Mouse (Mus musculus): ENCODE results near the gene Cldn24. TPM values are rescaled to one million over a fixed set of nuclear protein-coding genes. Genes with fewer than 3 reads are reported as not detected.
A peak's percentile ranks its signal among the peaks of the same experiment; 100 is the strongest.

Cldn24 gene
- not detected in 2 replicates for polyA plus RNA-seq (2015; fragmentation: Nextera tagmentation; extraction: Ambion mirVana)

DNA sequence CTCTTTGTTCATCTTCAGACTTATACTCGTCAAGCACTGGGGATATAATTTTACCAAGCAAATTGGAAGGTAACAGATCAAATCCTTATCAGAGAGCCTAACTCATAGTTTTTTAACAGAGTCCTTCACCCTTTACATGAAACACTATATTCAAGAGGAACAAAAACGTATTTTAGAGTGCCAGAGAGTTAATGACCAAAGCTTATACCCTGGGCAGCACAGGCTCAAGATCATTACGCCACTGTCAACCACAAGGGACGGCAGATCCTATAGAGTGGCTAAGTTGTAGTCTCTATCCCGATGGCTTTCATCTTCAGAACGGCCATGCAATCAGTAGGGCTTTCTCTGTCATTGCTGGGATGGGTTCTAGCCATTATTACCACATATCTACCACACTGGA lies at the start of gene Cldn24:
Gene Cldn24 (plus strand): TSS at position 301 of the 400 bp plus-strand sequence.
- Histone ChIP-seq H3K4me2 (no peak within 1 kb of the TSS), H3K36me3 (no peaks in the 10 kb centered on the region), H3K27ac (no peak within 1 kb of the TSS), H3K9me3 (no peaks in the 10 kb centered on the region), H3K9ac (no peak within 1 kb of the TSS), H3K4me1 (peaks cover 3% of the 10 kb centered on the region), H3K27me3 (no peaks in the 10 kb centered on the region), H3K4me3 (no peak within 1 kb of the TSS)
- ATAC-seq (ENCODE audit: insufficient number of reproducible peaks, low FRiP score, low TSS enrichment, low read depth): no peak
- 80% methylated on average over 6 of the region's 6 CpGs for WGBS

DNA sequence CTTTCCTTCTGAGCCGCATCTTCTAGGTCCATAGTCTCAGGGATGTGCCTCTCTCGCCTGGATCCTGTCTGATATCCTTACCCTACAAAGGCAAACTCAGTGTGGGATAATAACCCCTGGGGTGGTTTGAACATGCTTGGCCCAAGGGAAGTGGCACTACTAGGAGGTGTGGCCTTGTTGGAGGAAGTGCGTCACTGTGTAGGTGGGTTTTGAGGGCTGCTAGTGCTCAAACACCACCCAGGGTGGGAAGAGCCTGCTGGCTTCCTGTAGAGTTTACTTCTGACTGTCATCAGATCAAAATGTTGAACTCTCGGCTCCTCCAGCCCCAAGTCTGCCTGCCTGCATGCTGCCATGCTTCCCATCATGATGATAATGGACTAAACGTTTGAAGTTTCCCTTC lies 49.0 kb upstream of the Cldn24 start:
- WGBS: 76% methylated on average over 5 of the region's 5 CpGs
- Histone ChIP-seq H3K9me3 (no peaks in the 10 kb centered on the region), H3K4me3 (no peak overlapping the region), H3K4me2 (no peak overlapping the region), H3K27ac (no peak overlapping the region), H3K9ac (no peak overlapping the region), H3K36me3 (no peaks in the 10 kb centered on the region), H3K27me3 (no peaks in the 10 kb centered on the region), H3K4me1 (0 out of 2 replicates have a peak, but pooled peaks cover 3% of the 10 kb centered on the region)
- ATAC-seq (ENCODE audit: insufficient number of reproducible peaks, low FRiP score, low TSS enrichment, low read depth): no peak

DNA sequence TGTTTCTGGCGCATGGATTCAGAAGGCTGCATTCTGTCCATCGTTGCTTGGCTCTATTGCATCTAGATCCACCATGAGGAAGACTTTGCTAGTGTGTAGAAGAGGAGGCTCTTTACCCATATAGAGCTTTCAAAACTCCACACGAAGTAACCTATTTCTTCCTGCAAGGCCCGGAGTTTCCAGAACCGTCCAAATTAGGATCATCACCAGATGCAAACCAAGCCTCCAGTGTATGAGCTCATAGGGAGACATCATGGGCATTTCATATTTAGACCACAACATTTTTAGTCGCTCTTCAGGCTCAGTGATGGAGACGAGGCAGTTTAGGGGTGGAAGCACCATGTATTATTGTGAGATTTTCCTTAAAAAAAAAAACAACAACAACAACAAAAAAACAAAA lies 44.5 kb upstream of the Cldn24 start:
- Histone ChIP-seq H3K4me1 (no peaks in the 10 kb centered on the region), H3K27me3 (no peaks in the 10 kb centered on the region), H3K4me2 (no peak overlapping the region), H3K9ac (no peak overlapping the region), H3K4me3 (no peak overlapping the region), H3K36me3 (no peaks in the 10 kb centered on the region), H3K9me3 (no peaks in the 10 kb centered on the region), H3K27ac (no peak overlapping the region)
- ATAC-seq (ENCODE audit: insufficient number of reproducible peaks, low FRiP score, low TSS enrichment, low read depth): no peak
- 87% methylated on average over 7 of the region's 7 CpGs for WGBS

DNA sequence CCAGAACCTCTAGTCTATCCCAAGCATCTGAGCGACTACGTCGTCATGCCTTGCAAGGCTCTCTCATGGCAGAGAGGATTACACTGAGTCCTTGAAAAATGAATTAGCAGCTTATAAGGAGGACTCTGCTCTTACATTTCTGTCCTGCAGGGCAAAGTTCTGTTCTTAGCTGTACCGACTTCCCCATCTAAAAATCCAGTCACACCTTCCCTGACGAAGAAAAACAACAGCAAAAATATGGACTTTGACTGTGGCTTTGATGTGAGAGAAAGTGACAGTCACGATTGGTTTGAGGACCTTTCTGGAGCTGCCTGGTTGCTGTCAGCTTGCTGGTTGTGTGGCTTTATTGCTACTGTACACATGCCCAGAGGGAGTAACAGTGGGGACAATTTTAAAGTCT lies 42.4 kb upstream of the Cldn24 start:
- H3K9ac ChIP-seq: no peak overlapping the region
- WGBS: 71% methylated on average over 6 of the region's 6 CpGs
- H3K9me3 ChIP-seq: no peaks in the 10 kb centered on the region
- no peaks in the 10 kb centered on the region for H3K4me1 ChIP-seq
- no peak overlapping the region for H3K4me3 ChIP-seq
- H3K27me3 ChIP-seq: no peaks in the 10 kb centered on the region
- no peak overlapping the region for H3K27ac ChIP-seq
- no peak for ATAC-seq (ENCODE audit: insufficient number of reproducible peaks, low FRiP score, low TSS enrichment, low read depth)
- no peaks in the 10 kb centered on the region for H3K36me3 ChIP-seq
- H3K4me2 ChIP-seq: no peak overlapping the region

DNA sequence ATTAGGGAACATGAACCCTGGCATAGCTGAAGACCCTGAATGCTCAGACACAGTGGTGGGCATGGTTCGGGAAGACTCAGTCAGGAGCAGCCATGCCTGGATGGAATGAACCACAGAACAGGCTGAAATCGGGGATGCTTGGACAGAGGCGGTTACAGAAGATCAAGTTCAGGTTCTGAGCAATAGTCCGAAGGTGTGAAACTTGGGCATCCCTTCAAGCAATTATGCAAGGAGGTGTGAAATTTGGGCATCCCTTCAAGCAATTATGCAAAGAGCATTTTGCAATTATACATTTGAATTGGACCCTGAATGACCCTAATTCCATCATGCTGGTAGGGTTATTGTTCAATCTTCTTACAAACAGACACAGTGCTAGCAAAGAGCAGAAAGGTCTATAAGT lies 40.1 kb upstream of the Cldn24 start:
- Histone ChIP-seq H3K9ac (no peak overlapping the region), H3K4me1 (no peaks in the 10 kb centered on the region), H3K4me2 (no peak overlapping the region), H3K4me3 (no peak overlapping the region), H3K9me3 (no peaks in the 10 kb centered on the region), H3K27ac (no peak overlapping the region), H3K27me3 (no peaks in the 10 kb centered on the region), H3K36me3 (no peaks in the 10 kb centered on the region)
- 91% methylated on average over 4 of the region's 4 CpGs for WGBS
- ATAC-seq (ENCODE audit: insufficient number of reproducible peaks, low FRiP score, low TSS enrichment, low read depth): no peak

DNA sequence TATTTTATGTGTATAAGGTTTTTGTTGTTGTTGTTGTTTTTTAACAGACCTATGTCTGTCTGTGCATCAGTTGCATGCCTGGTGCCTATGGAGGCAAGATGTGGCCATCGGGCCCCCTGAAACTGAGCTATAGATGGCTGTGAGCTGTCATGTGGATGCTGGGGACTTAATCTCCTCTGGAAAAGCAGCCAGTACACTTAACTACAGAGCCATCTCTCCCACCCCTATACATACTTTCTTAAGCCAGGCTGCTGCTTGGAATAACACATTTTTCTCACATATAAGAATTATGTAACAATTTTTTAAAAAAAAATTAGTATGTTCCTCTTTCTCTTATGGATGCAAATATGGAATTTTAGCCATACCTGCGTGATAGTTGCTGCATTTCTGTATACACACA lies 38.4 kb upstream of the Cldn24 start:
- Histone ChIP-seq H3K4me3 (no peak overlapping the region), H3K27ac (0 out of 2 replicates have a peak overlapping the region, but pooled peaks have one; percentile 23), H3K4me1 (no peaks in the 10 kb centered on the region), H3K27me3 (no peaks in the 10 kb centered on the region), H3K9me3 (no peaks in the 10 kb centered on the region), H3K4me2 (no peak overlapping the region), H3K9ac (no peak overlapping the region), H3K36me3 (no peaks in the 10 kb centered on the region)
- 88% methylated on average over 2 of the region's 2 CpGs for WGBS
- ATAC-seq (ENCODE audit: insufficient number of reproducible peaks, low FRiP score, low TSS enrichment, low read depth): no peak

DNA sequence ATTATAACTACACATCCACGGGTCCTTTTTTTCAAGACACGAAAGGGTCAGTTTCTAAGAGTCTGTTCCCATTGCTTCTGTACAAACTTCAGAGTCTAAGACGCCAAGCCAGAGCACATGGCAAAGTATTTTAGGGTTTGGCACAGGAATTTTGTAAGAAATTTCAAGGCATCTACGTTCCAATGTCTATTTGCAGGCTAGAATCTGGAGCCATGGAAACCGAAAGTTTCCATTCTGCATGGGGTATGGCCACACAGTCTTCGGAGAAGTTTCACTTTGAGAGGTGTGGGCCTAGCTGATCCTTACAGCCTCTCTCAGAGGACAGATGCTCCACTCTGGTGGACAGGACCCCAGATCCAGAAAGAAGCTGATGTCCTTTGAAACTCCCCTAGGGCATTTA lies 38.0 kb upstream of the Cldn24 start:
- Histone ChIP-seq H3K27ac (peak overlapping the region; percentile 23; the same call in 1 of the 2 replicates), H3K9ac (no peak overlapping the region), H3K36me3 (no peaks in the 10 kb centered on the region), H3K9me3 (no peaks in the 10 kb centered on the region), H3K4me3 (no peak overlapping the region), H3K27me3 (no peaks in the 10 kb centered on the region), H3K4me2 (no peak overlapping the region), H3K4me1 (no peaks in the 10 kb centered on the region)
- ATAC-seq (ENCODE audit: insufficient number of reproducible peaks, low FRiP score, low TSS enrichment, low read depth): peak; percentile 71; the same call in 1 of the 2 replicates
- 75% methylated on average over 6 of the region's 6 CpGs for WGBS

DNA sequence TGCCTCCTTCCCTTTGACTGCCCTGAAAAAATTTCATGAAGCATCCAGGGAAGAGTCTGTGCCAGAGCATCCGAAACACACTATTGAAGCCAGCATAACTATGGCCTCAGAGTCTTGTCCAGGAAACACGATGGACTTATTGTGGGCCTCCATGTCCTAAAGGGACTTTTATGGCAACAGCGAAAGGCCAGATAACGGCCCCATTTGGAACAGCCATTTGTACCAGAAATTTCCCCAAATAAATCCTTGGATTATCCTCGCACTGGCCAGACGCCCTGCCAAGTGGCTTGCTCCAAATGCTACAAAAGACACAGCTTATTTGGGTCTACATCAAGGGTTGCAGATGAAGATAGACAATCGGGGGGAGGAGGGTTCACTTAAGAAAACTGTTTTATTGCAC lies 37.5 kb upstream of the Cldn24 start:
- no peaks in the 10 kb centered on the region for H3K36me3 ChIP-seq
- H3K9me3 ChIP-seq: no peaks in the 10 kb centered on the region
- no peaks in the 10 kb centered on the region for H3K27me3 ChIP-seq
- 65% methylated on average over 7 of the region's 7 CpGs for WGBS
- no peak overlapping the region for H3K9ac ChIP-seq
- no peak overlapping the region for H3K4me3 ChIP-seq
- ATAC-seq (ENCODE audit: insufficient number of reproducible peaks, low FRiP score, low TSS enrichment, low read depth): no peak
- no peak overlapping the region for H3K4me2 ChIP-seq
- no peaks in the 10 kb centered on the region for H3K4me1 ChIP-seq
- H3K27ac ChIP-seq: peak overlapping the region; percentile 23; the same call in 1 of the 2 replicates

DNA sequence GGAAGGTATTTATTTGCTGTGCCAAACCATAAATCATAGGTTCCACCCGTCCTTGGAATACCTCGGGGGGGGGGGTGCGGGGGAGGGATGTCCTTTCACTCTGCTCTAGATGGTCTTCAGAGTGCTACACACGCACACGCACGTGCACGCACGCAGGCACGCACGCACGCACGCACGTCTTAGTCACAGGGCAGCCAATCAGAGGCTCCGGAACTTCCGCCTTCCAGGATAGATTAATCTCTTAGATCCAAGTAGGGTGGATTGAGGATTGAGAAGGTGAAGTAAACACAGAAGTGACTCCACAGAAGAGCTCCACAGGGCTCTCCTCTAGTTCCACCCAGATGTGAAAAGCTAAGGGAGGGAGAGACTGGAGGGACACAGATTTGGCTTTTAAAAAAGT lies 35.6 kb upstream of the Cldn24 start:
- H3K27ac ChIP-seq: no peak overlapping the region
- no peaks in the 10 kb centered on the region for H3K27me3 ChIP-seq
- H3K9ac ChIP-seq: no peak overlapping the region
- no peaks in the 10 kb centered on the region for H3K4me1 ChIP-seq
- H3K36me3 ChIP-seq: no peaks in the 10 kb centered on the region
- ATAC-seq (ENCODE audit: insufficient number of reproducible peaks, low FRiP score, low TSS enrichment, low read depth): no peak
- H3K9me3 ChIP-seq: no peaks in the 10 kb centered on the region
- H3K4me2 ChIP-seq: no peak overlapping the region
- 89% methylated on average over 15 of the region's 15 CpGs for WGBS
- H3K4me3 ChIP-seq: no peak overlapping the region

DNA sequence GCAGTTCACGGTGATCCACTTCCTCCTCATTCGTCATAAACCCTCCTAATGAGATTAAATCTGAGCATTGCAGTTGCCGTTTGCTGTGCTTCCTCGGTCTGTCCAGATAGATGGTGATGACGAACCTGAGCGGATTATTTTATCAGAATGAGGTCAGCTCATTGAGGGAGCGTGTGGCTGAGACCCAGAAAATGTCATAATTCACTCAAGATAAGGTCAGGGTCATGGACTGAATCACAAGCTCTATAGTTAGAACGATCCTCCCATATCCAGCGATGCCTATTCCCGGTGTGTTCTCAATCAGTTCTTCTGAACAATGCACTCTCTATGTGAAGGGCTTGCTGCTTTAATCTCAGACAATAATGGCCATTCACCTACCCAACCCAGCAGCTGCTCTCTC lies 34.2 kb upstream of the Cldn24 start:
- ATAC-seq (ENCODE audit: insufficient number of reproducible peaks, low FRiP score, low TSS enrichment, low read depth): no peak
- Histone ChIP-seq H3K36me3 (no peaks in the 10 kb centered on the region), H3K4me3 (no peak overlapping the region), H3K4me1 (no peaks in the 10 kb centered on the region), H3K27ac (no peak overlapping the region), H3K4me2 (no peak overlapping the region), H3K9ac (no peak overlapping the region), H3K27me3 (no peaks in the 10 kb centered on the region), H3K9me3 (no peaks in the 10 kb centered on the region)
- 47% methylated on average over 10 of the region's 10 CpGs for WGBS

DNA sequence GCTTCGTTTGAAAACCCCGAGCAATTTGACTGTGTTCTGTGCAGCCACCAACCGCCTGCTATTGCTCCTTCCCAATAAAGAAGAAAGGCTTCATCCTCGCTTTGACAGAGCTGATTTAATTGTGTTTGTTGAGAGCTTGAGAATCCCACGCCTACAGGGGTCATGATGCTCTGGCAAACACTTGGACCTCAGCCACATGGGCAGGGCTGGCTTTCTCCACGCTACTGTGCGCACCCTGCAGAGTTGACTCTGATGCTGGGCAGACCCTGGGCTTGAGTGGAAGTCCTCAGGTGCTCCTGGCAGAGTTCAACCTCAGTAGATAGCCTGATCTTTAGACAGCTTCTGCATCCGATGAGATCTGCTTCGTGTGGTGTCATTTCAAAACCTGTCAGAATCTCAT lies 30.0 kb upstream of the Cldn24 start:
- no peaks in the 10 kb centered on the region for H3K27me3 ChIP-seq
- 59% methylated on average over 9 of the region's 9 CpGs for WGBS
- no peak overlapping the region for H3K9ac ChIP-seq
- no peak overlapping the region for H3K4me2 ChIP-seq
- H3K4me3 ChIP-seq: no peak overlapping the region
- H3K9me3 ChIP-seq: no peaks in the 10 kb centered on the region
- H3K36me3 ChIP-seq: no peaks in the 10 kb centered on the region
- no peaks in the 10 kb centered on the region for H3K4me1 ChIP-seq
- no peak for ATAC-seq (ENCODE audit: insufficient number of reproducible peaks, low FRiP score, low TSS enrichment, low read depth)
- no peak overlapping the region for H3K27ac ChIP-seq

DNA sequence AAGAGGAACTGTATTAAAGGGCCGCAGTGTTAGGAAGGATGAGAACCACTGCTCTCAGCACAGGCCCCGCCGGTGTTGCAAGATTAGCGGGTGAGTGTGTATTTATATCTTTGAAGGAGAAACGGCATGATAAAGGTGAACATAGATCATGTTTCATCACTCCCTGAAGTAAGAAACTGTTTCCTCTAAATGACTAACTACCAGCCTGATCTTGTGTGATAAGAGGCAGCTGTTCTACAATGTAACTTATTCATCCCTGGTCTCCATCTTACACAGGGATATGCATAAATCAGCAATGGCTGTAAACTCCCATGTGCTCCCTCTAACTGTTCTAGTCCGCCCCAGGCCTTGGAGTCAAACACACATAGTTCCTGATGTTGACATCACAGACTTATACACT lies 22.5 kb upstream of the Cldn24 start:
- Histone ChIP-seq H3K4me2 (no peak overlapping the region), H3K9ac (no peak overlapping the region), H3K27ac (no peak overlapping the region), H3K4me1 (no peaks in the 10 kb centered on the region), H3K27me3 (no peaks in the 10 kb centered on the region), H3K4me3 (no peak overlapping the region), H3K9me3 (no peaks in the 10 kb centered on the region), H3K36me3 (no peaks in the 10 kb centered on the region)
- ATAC-seq (ENCODE audit: insufficient number of reproducible peaks, low FRiP score, low TSS enrichment, low read depth): no peak
- WGBS: 78% methylated on average over 6 of the region's 6 CpGs

DNA sequence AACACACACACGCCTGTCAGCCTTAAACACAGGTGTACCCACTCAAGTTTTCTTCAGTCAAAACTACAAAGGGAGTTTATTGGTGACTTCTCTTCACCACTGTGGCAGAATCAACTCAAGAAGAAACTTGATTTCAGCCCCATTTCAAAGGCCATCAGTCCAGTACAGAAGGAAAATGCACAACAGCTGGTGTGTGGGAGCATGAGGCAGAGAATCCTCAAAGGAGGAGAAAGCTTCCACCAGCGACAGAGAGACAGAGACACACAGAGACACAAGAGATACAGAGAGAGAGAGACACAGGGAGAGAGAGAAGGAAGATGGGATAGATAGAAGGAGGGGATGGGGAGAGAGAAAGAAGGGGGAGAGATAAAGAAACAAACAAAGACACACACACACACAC lies 19.6 kb upstream of the Cldn24 start:
- Histone ChIP-seq H3K27me3 (no peaks in the 10 kb centered on the region), H3K36me3 (no peaks in the 10 kb centered on the region), H3K9ac (no peak overlapping the region), H3K4me2 (no peak overlapping the region), H3K4me1 (no peaks in the 10 kb centered on the region), H3K4me3 (no peak overlapping the region), H3K9me3 (no peaks in the 10 kb centered on the region), H3K27ac (no peak overlapping the region)
- no peak for ATAC-seq (ENCODE audit: insufficient number of reproducible peaks, low FRiP score, low TSS enrichment, low read depth)
- WGBS: 82% methylated on average over 2 of the region's 2 CpGs
